Comparison of ENCODE assay signal across 33 mouse cellular contexts in the genomic region with DNA sequence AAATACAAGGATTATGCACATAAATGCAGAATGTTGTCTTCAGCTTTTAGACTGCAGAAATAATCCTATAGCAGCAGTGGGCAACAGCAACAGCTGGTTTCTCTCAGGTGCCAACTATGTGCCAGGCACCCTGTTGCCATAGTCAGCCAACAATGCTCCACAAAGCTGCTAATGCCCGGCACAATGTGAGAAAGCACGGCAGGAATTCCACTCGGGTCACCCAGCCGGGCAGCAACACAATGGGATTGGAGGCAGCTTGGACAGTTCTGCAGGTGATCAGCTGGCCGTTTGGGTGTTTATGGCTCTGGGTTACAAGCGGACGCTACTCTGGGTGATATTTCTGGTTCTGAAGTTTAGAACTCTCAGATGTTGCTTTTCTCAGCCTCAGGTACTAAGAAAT.
DNase-seq lines count a peak whose midpoint lies in the region; ATAC-seq lines count a peak whose summit lies in the region.
"Had no signal": no experiment of that assay in that cellular context is flagged by ENCODE, and none has a peak within 500 bp of the region (broad histone marks: within the 10 kb centered on the region; RNA-seq: fewer than 3 reads in every experiment).

No protein-coding gene starts in this region.

- ATAC-seq in heart, embryonic 11.5 days (replicated peaks; ENCODE audit: insufficient number of reproducible peaks, low FRiP score, low TSS enrichment), result no peak
- ATAC-seq: forebrain, embryonic 15.5 days; hindbrain, embryonic 16.5 days; intestine, embryonic 16.5 days; midbrain, embryonic 13.5 days had no signal

- no peak overlapping the region for H3K27ac ChIP-seq in heart, embryonic 11.5 days (ENCODE audit: low read depth, low read length)
- H3K27ac ChIP-seq: forebrain, embryonic 15.5 days; gastrocnemius, adult 2 months; heart, embryonic 15.5 days; hindbrain, embryonic 10.5 days; liver, embryonic 14.5 days; macrophage; midbrain, embryonic 13.5 days; neural tube, embryonic 15.5 days had no signal

- intact Hi-C loops in heart, postnatal 10 days (cut with DNase I), result no loop called here

- H3K9me3 ChIP-seq in heart, embryonic 11.5 days (replicated peaks; ENCODE audit: control insufficient read depth, low read length), result peaks cover 3% of the 10 kb centered on the region; the same call in 1 of the 2 replicates
- H3K9me3 ChIP-seq: forebrain, embryonic 15.5 days; heart, embryonic 15.5 days; neural tube, embryonic 15.5 days had no signal

- no peaks in the 10 kb centered on the region for H3K27me3 ChIP-seq in heart, embryonic 11.5 days (ENCODE audit: control insufficient read depth, insufficient read depth, low read length)
- H3K27me3 ChIP-seq: CH12.LX; heart, embryonic 15.5 days had no signal

- H3K4me2 ChIP-seq in heart, embryonic 11.5 days, result no peak overlapping the region
- H3K4me2 ChIP-seq: forebrain, embryonic 15.5 days; heart, embryonic 15.5 days; midbrain, embryonic 13.5 days; neural tube, embryonic 15.5 days had no signal

- no peak overlapping the region for H3K9ac ChIP-seq in heart, embryonic 11.5 days (ENCODE audit: low read depth, low read length)
- H3K9ac ChIP-seq: forebrain, embryonic 15.5 days; heart, embryonic 15.5 days; liver, embryonic 14.5 days; midbrain, embryonic 13.5 days; neural tube, embryonic 15.5 days had no signal

- H3K4me3 ChIP-seq in heart, embryonic 11.5 days (ENCODE audit: low read depth, low read length), result no peak overlapping the region
- H3K4me3 ChIP-seq: forebrain, embryonic 15.5 days; gastrocnemius, adult 2 months; heart, embryonic 15.5 days; hindbrain, embryonic 10.5 days; midbrain, embryonic 13.5 days; neural tube, embryonic 15.5 days had no signal

- H3K4me1 ChIP-seq in heart, embryonic 11.5 days (ENCODE audit: control insufficient read depth, insufficient read depth, low read length), result peaks cover 9% of the 10 kb centered on the region; the same call in 1 of the 2 replicates

- no peaks in the 10 kb centered on the region for H3K36me3 ChIP-seq in heart, embryonic 11.5 days (ENCODE audit: control insufficient read depth, insufficient read depth, low read length)
- H3K36me3 ChIP-seq: forebrain, embryonic 15.5 days; heart, embryonic 15.5 days; hindbrain, embryonic 10.5 days; midbrain, embryonic 13.5 days; neural tube, embryonic 15.5 days had no signal

- WGBS in heart, embryonic 11.5 days (ENCODE audit: insufficient replicate concordance), result 30% methylated on average over 7 of the region's 7 CpGs

- DNase-seq in cerebellum, postnatal 36 days, result peak; percentile 14 to 21
- no peak for DNase-seq in cerebellum, postnatal 4 days (ENCODE audit: low spot score in 2 of 2)
- peak; percentile 25 for DNase-seq in heart, adult 8-10 months (ENCODE audit: low spot score)
- peak; percentile 70 for DNase-seq in Muller cell, postnatal 12 days (ENCODE audit: inconsistent ontology term)
- peak; percentile 44 to 45 for DNase-seq in heart, postnatal 10 days
- no peak for DNase-seq in spleen, adult 18-20 months
- no peak for DNase-seq in testis, postnatal 14 days (ENCODE audit: low spot score)
- DNase-seq: adrenal gland, postnatal 14 days; cerebellum, adult 11-12 months; cerebellum, adult 9-11 months; gastrocnemius, adult 2 months; gastrocnemius, postnatal 36 days; kidney, adult 9 months; kidney, postnatal 10 days; layer of hippocampus, adult 9-11 months; liver; lung, adult 2 months; lung, postnatal 10 days; retina, postnatal 1 day; right cerebral cortex, postnatal 14 days; thymus, adult 18-20 months; thymus, postnatal 25 days had no signal

Comparison
In these comparisons a context has a peak if more than half of its experiments do, and no peak if none do; other contexts are left out.
1. DNase-seq: peak in cerebellum, postnatal 36 days (2 of 2), heart, adult 8-10 months (single experiment), Muller cell, postnatal 12 days (single experiment) and heart, postnatal 10 days (2 of 2); none in cerebellum, postnatal 4 days (0 of 2), spleen, adult 18-20 months (0 of 2) and testis, postnatal 14 days (single experiment).